Mouse (Mus musculus) midbrain, embryonic 16.5 days (tissue): ENCODE results near the gene Rarb. TPM values are rescaled to one million over a fixed set of nuclear protein-coding genes. Genes with fewer than 3 reads are reported as not detected.

Experiments
- ATAC-seq: fragments of 200-750 bp; cut with Nextera tagmentation; 2 replicates; pipeline ENCODE4 v1.8.0; 2017; ENCODE audit warnings: moderate TSS enrichment
- H3K27ac ChIP-seq: fragments of 300-500 bp; sonication (generic); 2 replicates; pipeline ENCODE4 v1.5.1; 2014; ENCODE audit warnings: mild to moderate bottlenecking, low read length, mixed read lengths
- H3K27me3 ChIP-seq: fragments of 300-500 bp; sonication (generic); 2 replicates; pipeline ENCODE4 v1.6.1; 2014; ENCODE audit warnings: low read depth, low read length, mixed read lengths; ENCODE audit not compliant: control insufficient read depth, insufficient read depth
- H3K36me3 ChIP-seq: fragments of 300-500 bp; sonication (generic); 2 replicates; pipeline ENCODE4 v1.6.1; 2014; ENCODE audit warnings: mild to moderate bottlenecking, low read length, moderate library complexity, mixed read lengths; ENCODE audit not compliant: control insufficient read depth, insufficient read depth
- H3K4me1 ChIP-seq: fragments of 300-500 bp; sonication (generic); 2 replicates; pipeline ENCODE4 v1.6.1; 2014; ENCODE audit warnings: mild to moderate bottlenecking, low read length, mixed read lengths; ENCODE audit not compliant: control insufficient read depth, insufficient read depth
- H3K4me2 ChIP-seq: fragments of 300-500 bp; sonication (generic); 2 replicates; pipeline ENCODE4 v1.6.1; 2014; ENCODE audit warnings: mild to moderate bottlenecking, low read length, mixed read lengths
- H3K4me3 ChIP-seq: fragments of 300-500 bp; sonication (generic); 2 replicates; pipeline ENCODE4 v1.5.1; 2014; ENCODE audit warnings: low read depth, mild to moderate bottlenecking, low read length, moderate library complexity, mixed read lengths
- H3K9ac ChIP-seq: fragments of 300-500 bp; sonication (generic); 2 replicates; pipeline ENCODE4 v1.6.1; 2014; ENCODE audit warnings: low read depth, low read length, mixed read lengths
- H3K9me3 ChIP-seq: fragments of 300-500 bp; sonication (generic); replicated peaks from 2 replicates; pipeline ENCODE4 v1.6.1; 2014; ENCODE audit warnings: mild to moderate bottlenecking, low read length, mixed read lengths; ENCODE audit not compliant: control insufficient read depth, poor library complexity, severe bottlenecking
- WGBS: fragments of 180-500 bp; shearing (Covaris S2); extraction: QIAGEN DNeasy Blood & Tissue Kit; methylation state at CpG from one replicate; pipeline ENCODE4 v1.1.7; 2014; 5-methylcytosine and 5-hydroxymethylcytosine counted together
- polyA plus RNA-seq: library from polyadenylated mRNA; unstranded; fragments of >200 nt; fragmentation: Nextera tagmentation; extraction: Ambion mirVana; gene quantifications from 2 replicates; pipeline ENCODE4 v1.2.1, GENCODE M21; 2015

The Rarb gene
- polyA plus RNA-seq, 1 experiment from 2014 or later, result 8.1 TPM

- Histone ChIP-seq H3K4me2 (no peak overlapping the region), H3K27me3 (no peaks in the 10 kb centered on the region), H3K4me3 (no peak overlapping the region), H3K9ac (peak overlapping the region; percentile 20; the same call in 1 of the 2 replicates), H3K9me3 (no peaks in the 10 kb centered on the region), H3K36me3 (no peaks in the 10 kb centered on the region), H3K4me1 (peaks cover 9% of the 10 kb centered on the region), H3K27ac (no peak overlapping the region)
- peak; percentile 55; the same call in 1 of the 2 replicates for ATAC-seq
- WGBS, result 63% methylated on average over 12 of the region's 12 CpGs
These were observed 264.1 kb downstream of the Rarb start for GRCm38 (mm10) chr14:16554643-16555459.

- H3K36me3 ChIP-seq, result no peaks in the 10 kb centered on the region
- H3K27me3 ChIP-seq, result no peaks in the 10 kb centered on the region
- H3K27ac ChIP-seq, result no peak overlapping the region
- H3K9ac ChIP-seq, result peak overlapping the region; percentile 20; the same call in 1 of the 2 replicates
- WGBS, result 62% methylated on average over 1 of the region's 1 CpGs
- peaks cover 9% of the 10 kb centered on the region for H3K4me1 ChIP-seq
- H3K9me3 ChIP-seq, result no peaks in the 10 kb centered on the region
- no peak for ATAC-seq
- H3K4me3 ChIP-seq, result no peak overlapping the region
- no peak overlapping the region for H3K4me2 ChIP-seq
These were observed 264.7 kb downstream of the Rarb start for GRCm38 (mm10) chr14:16554319-16554642.

GRCm38 (mm10) chr14:16552293-16552692 is 266.7 kb downstream of the Rarb start:
- Histone ChIP-seq H3K9me3 (no peaks in the 10 kb centered on the region), H3K27ac (no peak overlapping the region), H3K9ac (no peak overlapping the region), H3K4me1 (peaks cover 9% of the 10 kb centered on the region), H3K4me3 (no peak overlapping the region), H3K27me3 (no peaks in the 10 kb centered on the region), H3K4me2 (no peak overlapping the region), H3K36me3 (no peaks in the 10 kb centered on the region)
- ATAC-seq, result no peak
- 80% methylated on average over 1 of the region's 1 CpGs for WGBS

GRCm38 (mm10) chr14:16551843-16552242 is 267.1 kb downstream of the Rarb start:
- Histone ChIP-seq H3K9me3 (no peaks in the 10 kb centered on the region), H3K9ac (no peak overlapping the region), H3K4me1 (peaks cover 9% of the 10 kb centered on the region), H3K36me3 (no peaks in the 10 kb centered on the region), H3K27me3 (no peaks in the 10 kb centered on the region), H3K4me3 (no peak overlapping the region), H3K4me2 (no peak overlapping the region), H3K27ac (no peak overlapping the region)
- no peak for ATAC-seq
- WGBS, result 84% methylated on average over 1 of the region's 1 CpGs

- 93% methylated on average over 8 of the region's 8 CpGs for WGBS
- Histone ChIP-seq H3K9ac (no peak overlapping the region), H3K4me2 (no peak overlapping the region), H3K27ac (no peak overlapping the region), H3K4me3 (no peak overlapping the region), H3K9me3 (no peaks in the 10 kb centered on the region), H3K36me3 (no peaks in the 10 kb centered on the region), H3K4me1 (no peaks in the 10 kb centered on the region), H3K27me3 (no peaks in the 10 kb centered on the region)
- no peak for ATAC-seq
These were observed 270.8 kb downstream of the Rarb start for GRCm38 (mm10) chr14:16548200-16548576.

- 75% methylated on average over 6 of the region's 6 CpGs for WGBS
- no peaks in the 10 kb centered on the region for H3K36me3 ChIP-seq
- no peaks in the 10 kb centered on the region for H3K4me1 ChIP-seq
- ATAC-seq, result no peak
- H3K27ac ChIP-seq, result no peak overlapping the region
- H3K4me2 ChIP-seq, result no peak overlapping the region
- no peaks in the 10 kb centered on the region for H3K9me3 ChIP-seq
- H3K9ac ChIP-seq, result no peak overlapping the region
- H3K27me3 ChIP-seq, result no peaks in the 10 kb centered on the region
- H3K4me3 ChIP-seq, result no peak overlapping the region
These were observed 271.3 kb downstream of the Rarb start for GRCm38 (mm10) chr14:16547492-16548199.

GRCm38 (mm10) chr14:16544995-16545394 is 274.0 kb downstream of the Rarb start:
- WGBS, result 66% methylated on average over 2 of the region's 2 CpGs
- Histone ChIP-seq H3K27ac (no peak overlapping the region), H3K4me1 (no peaks in the 10 kb centered on the region), H3K4me3 (no peak overlapping the region), H3K9me3 (no peaks in the 10 kb centered on the region), H3K4me2 (no peak overlapping the region), H3K9ac (no peak overlapping the region), H3K27me3 (no peaks in the 10 kb centered on the region), H3K36me3 (no peaks in the 10 kb centered on the region)
- no peak for ATAC-seq

GRCm38 (mm10) chr14:16541641-16542040 is 277.3 kb downstream of the Rarb start:
- Histone ChIP-seq H3K4me1 (no peaks in the 10 kb centered on the region), H3K9me3 (no peaks in the 10 kb centered on the region), H3K4me3 (no peak overlapping the region), H3K27me3 (no peaks in the 10 kb centered on the region), H3K9ac (no peak overlapping the region), H3K27ac (no peak overlapping the region), H3K36me3 (no peaks in the 10 kb centered on the region), H3K4me2 (no peak overlapping the region)
- ATAC-seq, result no peak
- 83% methylated on average over 1 of the region's 1 CpGs for WGBS

- Histone ChIP-seq H3K36me3 (no peaks in the 10 kb centered on the region), H3K9me3 (no peaks in the 10 kb centered on the region), H3K4me3 (no peak overlapping the region), H3K27me3 (no peaks in the 10 kb centered on the region), H3K4me2 (no peak overlapping the region), H3K4me1 (no peaks in the 10 kb centered on the region), H3K27ac (no peak overlapping the region), H3K9ac (no peak overlapping the region)
- no peak for ATAC-seq
- 54% methylated on average over 4 of the region's 4 CpGs for WGBS
These were observed 281.5 kb downstream of the Rarb start for GRCm38 (mm10) chr14:16537433-16537832.
